Mouse (Mus musculus): ENCODE results near the gene Rasal1.

GRCm38 (mm10) chr5:120698181-120698580 lies 49.6 kb downstream of the Rasal1 start:
- no peak for TF ChIP-seq TAL1 (IDR thresholded peaks at IDR 0.05; ENCODE audit: low read length)
- no peak for TF ChIP-seq GATA1 (IDR thresholded peaks at IDR 0.05; ENCODE audit: low read length)

Data from erythroblast, embryonic 14.5 days (primary cell).